Mouse (Mus musculus) left cerebral cortex, adult 8-10 months (tissue): ENCODE results near the gene Plpp7. TPM values are rescaled to one million over a fixed set of nuclear protein-coding genes. Genes with fewer than 3 reads are reported as not detected.

Experiments
- DNase-seq, 2 experiments: peaks; one replicate each; pipeline ENCODE4 v3.0.0; 2022; ENCODE audit warnings: low spot score in 2 of 2
- total RNA-seq, 4 experiments: library from RNA; stranded (reverse); gene quantifications; 2 replicates each; pipeline ENCODE4 v1.2.4; 2022

The Plpp7 gene
- total RNA-seq, 4 experiments from 2014 or later, result 26.8 to 31.7 (median 28.8) TPM

- DNase-seq, result no peak
Observed at GRCm38 (mm10) chr2:32102944-32103343, 7.6 kb downstream of the Plpp7 start.

GRCm38 (mm10) chr2:32103557-32103956 is 8.2 kb downstream of the Plpp7 start:
- peak in 1 of 2 experiments; percentile 63 for DNase-seq

GRCm38 (mm10) chr2:32104122-32104521 is 8.8 kb downstream of the Plpp7 start:
- DNase-seq, result peak in 1 of 2 experiments; percentile 72

- no peak for DNase-seq
Observed at GRCm38 (mm10) chr2:32105117-32105913, 10.0 kb downstream of the Plpp7 start.

GRCm38 (mm10) chr2:32105930-32106329 is 10.6 kb downstream of the Plpp7 start:
- no peak for DNase-seq

- peak in 1 of 2 experiments; percentile 64 for DNase-seq
Observed at GRCm38 (mm10) chr2:32111268-32111667, 15.9 kb downstream of the Plpp7 start.

- peak in 1 of 2 experiments; percentile 53 for DNase-seq
Observed at GRCm38 (mm10) chr2:32112548-32112947, 17.2 kb downstream of the Plpp7 start.

GRCm38 (mm10) chr2:32115851-32116268 is 20.5 kb downstream of the Plpp7 start:
- DNase-seq, result no peak

- no peak for DNase-seq
Observed at GRCm38 (mm10) chr2:32119802-32120750, 24.7 kb downstream of the Plpp7 start.

- DNase-seq, result no peak
Observed at GRCm38 (mm10) chr2:32121150-32121549, 25.8 kb downstream of the Plpp7 start.

- no peak for DNase-seq
Observed at GRCm38 (mm10) chr2:32121785-32122184, 26.5 kb downstream of the Plpp7 start.

- no peak for DNase-seq
Observed at GRCm38 (mm10) chr2:32127653-32128535, 32.6 kb downstream of the Plpp7 start.

GRCm38 (mm10) chr2:32128536-32128841 is 33.2 kb downstream of the Plpp7 start:
- no peak for DNase-seq

- DNase-seq, result no peak
Observed at GRCm38 (mm10) chr2:32129383-32130074, 34.2 kb downstream of the Plpp7 start.

GRCm38 (mm10) chr2:32130435-32130834 is 35.1 kb downstream of the Plpp7 start:
- DNase-seq, result no peak

- no peak for DNase-seq
Observed at GRCm38 (mm10) chr2:32131205-32131834, 36.0 kb downstream of the Plpp7 start.

GRCm38 (mm10) chr2:32131866-32132566 is 36.7 kb downstream of the Plpp7 start:
- DNase-seq, result no peak

- no peak for DNase-seq
Observed at GRCm38 (mm10) chr2:32132567-32132992, 37.3 kb downstream of the Plpp7 start.

GRCm38 (mm10) chr2:32134039-32134438 is 38.7 kb downstream of the Plpp7 start:
- peak; percentile 84 to 90 for DNase-seq
